Mouse (Mus musculus): ENCODE data around the gene Upf1.
A peak's percentile ranks its signal among the peaks of the same experiment; 100 is the strongest.

DNA sequence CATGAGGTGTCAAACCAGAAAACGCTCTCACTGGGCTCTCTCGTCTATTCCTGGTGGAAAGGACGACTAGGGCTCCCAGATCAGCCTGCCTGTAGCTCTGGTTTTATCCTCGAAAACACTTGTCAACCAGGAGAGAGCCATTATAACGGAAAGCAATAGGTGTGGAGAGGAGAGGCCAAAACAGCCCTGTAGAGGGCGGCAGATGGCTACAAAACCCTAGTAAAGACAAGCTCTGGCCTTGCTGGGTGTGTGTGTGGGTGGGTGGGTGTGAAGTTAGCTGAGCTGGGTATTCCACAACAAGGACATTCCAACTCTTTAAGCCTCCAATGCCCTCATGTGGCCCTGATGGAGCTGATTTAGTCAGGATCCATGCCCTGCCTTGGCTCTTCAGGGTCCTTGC, 9.4 kb downstream of the Upf1 start:
- TF ChIP-seq POU5F1 (IDR thresholded peaks at IDR 0.05; ENCODE audit: borderline replicate concordance, low read length), result no peak
- peak; percentile 33 for TF ChIP-seq CTCF (conservative IDR thresholded peaks at IDR 0.05; ENCODE audit: low read length)
- no peak for TF ChIP-seq NANOG (IDR thresholded peaks at IDR 0.05; ENCODE audit: borderline replicate concordance, low read length)
